Mouse (Mus musculus): ENCODE measurements at regions not wholly inside any gene's neighbourhood (a gene's known extent, or its start where the extent isn't known, plus 50 kb on each side); places are given as distances from the start of the nearest gene placed in this dataset.

GRCm38 (mm10) chr16:5342326-5342725 lies 86.5 kb upstream of the Eef2kmt start:
- no peak for TF ChIP-seq CTCF (IDR thresholded peaks at IDR 0.05; ENCODE audit: insufficient read depth, low read length)
- TF ChIP-seq POLR2A (IDR thresholded peaks at IDR 0.05; ENCODE audit: borderline replicate concordance, extremely low read depth, low read depth, low read length), result no peak
